ENCODE assay signal across 8 mouse cellular contexts in genomic region chr8:26380668-26381067, GRCm38 (mm10).
DNase-seq lines count a peak whose midpoint lies in the region; ATAC-seq lines count a peak whose summit lies in the region.

No protein-coding gene starts in this region.

- H3K36me3 ChIP-seq in liver, embryonic 11.5 days (ENCODE audit: control insufficient read depth, insufficient read depth, low read length), result no peaks in the 10 kb centered on the region

- ATAC-seq in liver, embryonic 11.5 days (replicated peaks; ENCODE audit: low FRiP score), result no peak
- ATAC-seq in common myeloid progenitor, adult 5-6 weeks (replicated peaks; ENCODE audit: low read depth, poor library complexity, severe bottlenecking), result peak; percentile 76
- ATAC-seq in erythroid progenitor cell, adult 5-6 weeks (replicated peaks; ENCODE audit: low FRiP score, poor library complexity, severe bottlenecking), result no peak

- H3K27me3 ChIP-seq in liver, embryonic 11.5 days (replicated peaks; ENCODE audit: control insufficient read depth, insufficient read depth, low read length), result no peaks in the 10 kb centered on the region

- H3K27ac ChIP-seq in liver, embryonic 11.5 days (ENCODE audit: low read depth, low read length), result no peak overlapping the region

- intact Hi-C loops in heart, postnatal 25 days (cut with DNase I), result loop anchor here (1.0 to 5.0 kb wide), 3 partner anchors 34 to 602 kb away; no protein-coding TSS in a partner anchor
- intact Hi-C loops in left cerebral cortex, postnatal 10 days (cut with DNase I), result loop anchor here (1.0 to 2.0 kb wide), 2 partner anchors 63 to 600 kb away; no protein-coding TSS in a partner anchor

- no peak overlapping the region for H3K4me2 ChIP-seq in liver, embryonic 11.5 days

- no peaks in the 10 kb centered on the region for H3K4me1 ChIP-seq in liver, embryonic 11.5 days (replicated peaks; ENCODE audit: control insufficient read depth, insufficient read depth, low read length)

- no peak overlapping the region for H3K4me3 ChIP-seq in liver, embryonic 11.5 days (ENCODE audit: low read depth, low read length)

- H3K9me3 ChIP-seq in liver, embryonic 11.5 days (ENCODE audit: control insufficient read depth, low read length), result no peaks in the 10 kb centered on the region

- no peak overlapping the region for H3K9ac ChIP-seq in liver, embryonic 11.5 days (ENCODE audit: low read depth, low read length)

- peak; percentile 22 for DNase-seq in liver
- no peak for DNase-seq in liver, embryonic 11.5 days (ENCODE audit: low spot score)
- DNase-seq in ZHBTc4 (ENCODE audit: low read depth, low spot score), result peak; percentile 74
- peak; percentile 23 for DNase-seq in heart, postnatal 25 days (ENCODE audit: low spot score)
- peak; percentile 59 to 63 for DNase-seq in left cerebral cortex, postnatal 10 days (ENCODE audit: extremely low spot score in 1 of 2, low spot score in 2 of 2)
- DNase-seq in retina, embryonic 14.5 days (ENCODE audit: low spot score), result peak; percentile 76

- WGBS in liver, embryonic 11.5 days, result 31% methylated on average over 3 of the region's 3 CpGs
